Mouse (Mus musculus): ENCODE data around the gene Glipr1l3. TPM values are rescaled to one million over a fixed set of nuclear protein-coding genes. Genes with fewer than 3 reads are reported as not detected.

Glipr1l3 gene
- not detected in 4 replicates for total RNA-seq (2023)

DNA sequence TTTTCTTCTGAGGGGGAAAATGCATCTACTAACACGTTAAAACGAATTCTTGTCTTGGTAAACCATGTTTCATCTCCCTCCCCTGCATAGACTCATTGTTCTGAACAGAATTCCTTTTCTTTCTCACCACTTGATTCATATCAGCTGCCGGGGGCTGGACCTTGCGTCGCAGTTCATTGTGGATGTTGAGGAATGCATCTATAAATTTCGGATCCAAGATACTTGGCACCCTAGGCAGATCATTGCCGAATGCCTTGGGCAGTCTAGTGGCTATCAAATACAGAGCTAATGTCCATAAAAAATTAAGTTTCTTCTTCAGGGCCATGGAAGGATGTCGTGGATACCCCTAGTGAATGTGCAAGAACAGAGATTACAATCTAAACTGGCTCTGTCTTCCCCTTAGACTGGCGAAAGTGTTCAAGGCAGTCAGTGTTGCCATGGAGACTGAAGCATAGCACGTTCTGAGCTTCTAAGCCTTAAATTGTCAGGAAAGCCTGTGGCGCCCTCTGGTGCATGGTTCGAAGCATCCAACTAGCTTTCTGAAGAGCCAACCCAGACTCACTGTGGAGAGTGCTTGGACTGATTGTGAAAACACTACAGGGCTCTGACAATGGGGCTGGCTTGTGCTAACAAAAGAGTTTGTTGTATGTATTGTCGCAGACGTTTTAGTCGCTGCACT lies at the start of gene Glipr1l3:
Gene Glipr1l3 (minus strand): TSS at position 446 of the 679 bp plus-strand sequence.

DNA sequence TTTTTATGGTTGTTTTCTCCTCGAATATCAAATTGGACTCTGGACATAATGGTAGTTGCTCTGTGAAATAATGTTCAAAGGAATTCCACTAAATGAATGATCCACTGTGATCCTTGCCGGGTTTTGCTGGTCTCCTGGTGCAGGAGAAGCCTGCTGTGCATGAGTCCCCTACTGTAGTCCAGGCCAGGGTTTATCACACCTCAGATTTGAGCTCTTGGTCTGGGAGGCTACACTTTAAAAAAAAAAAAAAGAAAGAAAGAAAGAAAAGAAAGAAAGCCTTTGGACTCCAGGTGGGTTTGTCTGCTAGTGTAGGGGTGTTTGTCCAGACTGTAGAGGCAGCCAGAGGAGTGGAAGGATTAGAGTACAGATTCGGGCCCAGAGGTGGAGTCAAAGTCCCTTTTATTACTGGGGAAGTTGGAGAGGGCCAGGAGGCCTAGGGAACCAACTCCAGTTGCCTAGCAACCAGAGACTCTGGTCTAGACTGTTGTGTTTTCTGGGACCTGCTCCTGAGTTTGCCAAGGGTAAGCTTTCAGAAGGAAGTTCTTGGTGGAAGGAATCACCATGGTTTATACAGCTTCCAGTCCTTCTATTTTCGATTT lies 3.1 kb upstream of the Glipr1l3 start, which contains the start of gene Caps2:
Gene Caps2 (plus strand): TSS at position 454 of the 599 bp plus-strand sequence.

Other genes with a start within 250 kb of the Glipr1l3 start
- 48.6 to 55.6 TPM (median 52.6 TPM) in 4 replicates for gene Krr1, start 187.7 kb downstream of the Glipr1l3 start, total RNA-seq (2023)
- 29.4 to 44.5 TPM (median 32.2 TPM) in 4 replicates for gene Glipr1, start 157.7 kb downstream of the Glipr1l3 start, total RNA-seq (2023)
- not detected in 4 replicates for gene Glipr1l1, start 100.1 kb downstream of the Glipr1l3 start, total RNA-seq (2023)
- not detected in 4 replicates for gene Glipr1l2, start 77.0 kb downstream of the Glipr1l3 start, total RNA-seq (2023)
- not detected in 4 replicates for gene Caps2, start 3.3 kb upstream of the Glipr1l3 start, total RNA-seq (2023)
- gene Kcnc2, start 110.8 kb upstream of the Glipr1l3 start, total RNA-seq (2023) = not detected in 4 replicates

All from B cell, adult 62 days (primary cell).